Mouse (Mus musculus) adrenal gland (tissue): ENCODE results near the gene 6030468B19Rik.
"Not testable (repeated sequence)": the region's sequence is repeated elsewhere in the genome, so short reads cannot be mapped to it uniquely, and the experiment has no call there.

Experiments used
- intact Hi-C: fragments of 180-260 bp; cut with DNase I; formaldehyde crosslinking; loops from one replicate; pipeline ENCODE4 v1.15.1; 2025

Gene 6030468B19Rik

GRCm38 (mm10) chr11:117826916-117827315 is 29.5 kb downstream of the 6030468B19Rik start:
- intact Hi-C loops, result loop anchor here (10.0 kb wide), 1 partner anchor 442 kb away; no protein-coding TSS in a partner anchor

- intact Hi-C loops, result loop anchor here (10.0 kb wide), 1 partner anchor 443 kb away; no protein-coding TSS in a partner anchor
These were observed 29.9 kb downstream of the 6030468B19Rik start for GRCm38 (mm10) chr11:117827386-117827785.

GRCm38 (mm10) chr11:117828149-117828887 is 30.9 kb downstream of the 6030468B19Rik start:
- intact Hi-C loops, result loop anchor here (10.0 kb wide), 1 partner anchor 444 kb away; no protein-coding TSS in a partner anchor

DNA sequence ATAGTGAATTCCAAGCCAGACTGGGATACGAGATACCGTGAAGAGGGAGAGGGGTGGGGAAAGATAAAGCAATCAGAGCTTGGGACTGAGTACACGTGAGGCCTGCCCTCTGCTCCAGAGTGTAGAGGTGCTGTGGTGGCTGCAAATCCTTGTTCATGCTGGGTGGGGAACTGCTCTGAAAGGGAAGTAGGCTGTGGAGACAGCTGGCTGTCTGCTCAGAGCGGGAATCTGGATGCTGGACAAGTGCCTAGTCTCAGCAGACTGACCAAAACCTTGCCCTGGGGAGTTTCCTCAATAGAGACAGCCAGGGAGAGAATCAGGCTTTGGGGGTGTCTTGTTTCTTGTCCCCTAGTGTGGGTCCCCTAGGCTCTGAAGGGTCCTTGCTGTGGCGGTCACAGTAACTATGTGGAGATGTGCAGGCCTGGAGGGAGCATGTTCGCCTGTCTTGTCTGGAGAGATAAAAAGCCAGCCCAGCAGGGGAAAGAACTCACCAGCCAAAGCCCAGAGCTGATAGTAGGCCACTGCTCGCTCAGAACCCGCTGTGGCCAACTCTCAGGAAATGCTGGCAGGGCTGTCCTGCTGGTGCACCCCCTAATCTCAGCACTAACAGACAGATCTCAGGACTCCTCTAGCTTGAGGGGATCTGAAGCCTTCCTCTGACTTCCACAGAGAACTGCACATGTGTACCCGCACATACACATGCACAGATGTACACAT is 31.6 kb downstream of the 6030468B19Rik start:
- intact Hi-C loops, result loop anchor here (10.0 kb wide), 1 partner anchor 444 kb away; no protein-coding TSS in a partner anchor

DNA sequence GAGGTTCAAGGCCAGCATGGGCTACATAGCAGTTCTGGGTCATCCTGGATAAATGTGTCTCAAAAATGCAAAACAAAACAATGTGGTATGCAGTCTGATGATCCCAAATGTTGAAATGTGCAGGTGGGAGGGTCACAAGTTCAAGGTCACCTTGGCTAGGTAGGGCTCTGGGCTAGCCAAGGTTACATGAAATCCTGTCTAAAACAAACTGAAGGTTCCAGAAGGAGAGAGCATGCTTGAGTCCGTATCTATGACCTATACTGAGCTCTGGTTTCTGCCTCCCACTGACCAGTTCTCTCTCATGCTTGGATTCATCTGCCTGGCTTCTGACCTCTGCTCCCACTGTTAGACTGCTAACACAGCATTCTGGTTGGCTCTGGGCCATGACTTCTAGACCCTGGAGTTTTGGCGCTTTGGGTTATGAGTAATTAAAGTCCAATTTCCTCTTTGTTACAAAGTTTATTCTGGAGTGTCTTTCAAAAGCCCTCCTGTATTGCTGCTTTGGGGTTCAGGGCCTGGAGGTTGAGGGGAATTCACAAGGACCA is 32.3 kb downstream of the 6030468B19Rik start:
- intact Hi-C loops, result loop anchor here (10.0 kb wide), 1 partner anchor 445 kb away; no protein-coding TSS in a partner anchor

DNA sequence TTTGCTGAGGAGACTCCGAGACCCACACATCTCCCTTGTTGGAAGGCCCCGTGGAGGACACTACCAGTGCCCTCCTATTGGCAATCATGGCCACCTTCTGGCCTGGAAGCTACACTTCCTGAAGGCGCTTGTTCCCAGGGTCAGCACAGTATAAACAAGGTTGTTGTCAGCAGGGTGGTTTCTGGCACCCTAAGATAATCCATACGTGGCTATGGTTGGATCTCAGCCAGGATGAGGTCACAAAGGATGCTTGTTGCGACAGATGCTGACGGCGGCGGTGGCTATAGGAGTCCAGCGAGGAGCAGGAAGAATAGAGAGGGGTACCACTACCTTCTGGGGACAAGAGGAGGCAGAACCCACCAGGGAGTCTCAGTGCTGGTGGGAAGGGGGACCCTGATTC is 32.9 kb downstream of the 6030468B19Rik start:
- intact Hi-C loops, result no loop called here

GRCm38 (mm10) chr11:117832086-117832969 is 34.9 kb downstream of the 6030468B19Rik start:
- intact Hi-C loops, result no loop called here

DNA sequence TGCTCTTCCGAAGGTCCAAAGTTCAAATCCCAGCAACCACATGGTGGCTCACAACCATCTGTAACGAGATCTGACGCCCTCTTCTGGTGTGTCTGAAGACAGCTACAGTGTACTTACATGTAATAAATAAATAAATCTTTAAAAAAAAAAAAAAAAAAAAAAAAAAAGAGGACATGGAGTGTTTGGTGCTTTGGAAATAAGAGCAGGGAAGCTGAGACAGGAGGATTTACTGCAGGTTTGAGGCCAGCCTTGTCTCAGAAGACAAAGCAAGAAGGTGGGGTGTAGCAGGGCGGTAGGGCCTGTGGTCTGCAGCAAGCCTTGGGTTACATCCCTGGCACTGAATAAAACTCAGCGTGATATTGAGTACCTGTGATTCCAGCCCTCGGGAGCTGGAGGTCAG is 36.0 kb downstream of the 6030468B19Rik start:
- intact Hi-C loops, result not testable (repeated sequence)

GRCm38 (mm10) chr11:117834086-117834485 is 36.6 kb downstream of the 6030468B19Rik start:
- intact Hi-C loops, result no loop called here

DNA sequence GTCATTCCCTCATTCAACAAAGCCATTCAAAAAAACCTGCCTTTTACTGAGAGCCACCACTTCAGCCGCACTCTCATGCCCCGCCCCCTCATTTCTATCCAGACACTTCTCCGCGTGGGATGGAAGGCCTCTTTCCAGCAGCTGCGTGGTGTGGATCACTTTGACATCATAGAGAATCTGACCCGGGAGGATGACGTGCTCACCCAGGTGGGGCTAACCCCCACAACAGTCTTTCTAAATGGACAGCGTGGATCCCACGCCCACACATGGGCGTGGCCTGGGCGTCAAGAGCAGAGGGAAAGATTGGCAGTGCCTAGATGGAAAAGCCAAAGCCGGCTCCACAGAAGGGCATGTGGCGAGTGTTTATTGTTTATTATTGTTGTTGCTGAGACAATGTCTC is 38.8 kb downstream of the 6030468B19Rik start:
- intact Hi-C loops, result no loop called here

DNA sequence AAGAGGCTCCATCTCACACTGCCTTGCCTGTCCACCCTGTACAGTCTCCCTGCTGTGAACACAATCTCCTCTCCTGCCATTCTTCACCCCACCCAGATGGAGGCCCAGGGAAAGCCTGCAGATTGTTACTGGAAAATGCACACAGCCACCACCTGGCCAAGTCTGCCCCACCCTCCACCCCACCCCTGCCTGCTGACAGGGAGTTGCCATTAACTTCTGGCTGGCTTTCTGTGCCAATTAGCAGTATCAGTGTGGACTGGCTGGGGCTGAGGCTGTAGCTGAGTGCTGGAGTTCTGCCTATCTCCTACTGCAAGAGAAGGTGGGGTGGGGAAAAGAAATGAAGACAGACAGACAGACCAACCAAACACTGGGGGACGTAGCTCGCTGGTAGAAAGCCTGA is 41.1 kb downstream of the 6030468B19Rik start:
- intact Hi-C loops, result no loop called here

DNA sequence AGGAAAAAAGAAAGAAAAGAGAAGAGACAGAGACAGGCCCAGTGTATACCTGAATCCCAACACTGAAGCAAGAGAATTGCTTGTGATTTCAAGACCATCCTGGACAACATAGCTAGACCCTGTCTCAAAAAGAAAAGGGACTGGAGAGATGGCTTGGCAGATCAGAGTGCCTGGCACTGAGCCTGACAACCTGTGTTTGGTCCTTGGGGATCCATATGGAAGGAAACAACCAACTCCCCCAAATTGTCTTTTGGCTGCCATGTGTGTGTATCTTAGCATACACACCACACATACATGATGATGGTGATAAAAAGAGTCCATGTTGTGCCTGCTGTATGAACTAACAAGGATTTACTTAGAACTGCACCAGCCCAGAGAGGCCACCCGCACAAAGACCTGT is 41.6 kb downstream of the 6030468B19Rik start:
- intact Hi-C loops, result no loop called here

DNA sequence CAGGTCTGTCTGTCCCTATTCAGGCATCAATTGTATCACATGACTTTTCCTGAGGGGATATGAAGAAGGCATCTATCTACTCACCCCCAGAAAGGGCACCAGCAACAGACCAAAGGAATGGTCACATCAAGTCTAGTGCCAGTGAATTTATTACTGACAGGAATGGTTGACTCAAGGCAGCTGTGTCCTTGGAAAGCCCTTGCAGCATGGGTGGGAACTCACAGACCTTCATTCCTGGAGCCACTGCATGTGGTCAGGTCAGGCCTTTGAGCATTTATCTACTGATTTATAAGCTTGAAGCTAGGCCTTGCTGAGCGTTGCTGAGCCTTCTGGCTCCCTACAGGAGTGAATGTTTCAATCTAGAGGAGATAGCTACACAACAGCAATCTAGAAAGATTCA is 43.5 kb downstream of the 6030468B19Rik start:
- intact Hi-C loops, result no loop called here

DNA sequence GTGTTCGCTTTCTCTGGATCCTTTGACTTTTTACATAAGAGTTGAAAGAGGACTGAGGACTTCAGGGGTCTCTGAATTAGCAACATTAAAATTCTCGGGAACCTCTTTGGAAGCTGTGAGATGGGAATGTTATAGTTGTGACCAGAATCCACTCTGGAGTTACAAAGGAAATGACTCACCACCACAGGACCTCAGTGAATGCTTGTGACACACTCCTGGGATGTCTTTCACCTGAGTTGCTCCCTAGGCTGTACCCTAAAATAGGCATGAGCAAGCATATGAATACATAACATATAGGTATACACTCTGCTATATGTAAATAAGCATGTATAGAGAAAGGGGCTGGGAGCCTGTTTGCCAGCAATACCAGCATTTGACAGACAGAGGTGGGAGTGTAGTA is 46.0 kb downstream of the 6030468B19Rik start:
- intact Hi-C loops, result no loop called here

DNA sequence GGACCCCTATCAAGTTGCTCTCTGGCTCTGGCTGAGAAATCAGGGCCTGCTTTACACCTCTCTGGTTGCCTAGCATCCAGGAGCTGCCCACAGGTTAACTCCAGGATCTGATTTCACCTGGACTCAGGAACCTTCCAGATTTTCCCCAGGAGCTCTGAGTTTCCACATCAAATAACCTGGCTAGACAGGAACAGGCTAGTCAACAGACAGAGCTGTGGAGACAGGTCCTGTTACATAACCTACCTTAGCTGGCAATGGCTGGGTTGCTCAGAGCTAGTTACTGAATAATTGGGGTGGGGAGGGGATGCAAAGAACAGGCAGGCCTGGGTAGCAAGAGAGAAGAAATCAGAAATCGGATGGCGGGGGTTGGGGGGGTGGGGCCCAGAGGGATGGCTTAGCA is 47.5 kb downstream of the 6030468B19Rik start:
- intact Hi-C loops, result no loop called here

DNA sequence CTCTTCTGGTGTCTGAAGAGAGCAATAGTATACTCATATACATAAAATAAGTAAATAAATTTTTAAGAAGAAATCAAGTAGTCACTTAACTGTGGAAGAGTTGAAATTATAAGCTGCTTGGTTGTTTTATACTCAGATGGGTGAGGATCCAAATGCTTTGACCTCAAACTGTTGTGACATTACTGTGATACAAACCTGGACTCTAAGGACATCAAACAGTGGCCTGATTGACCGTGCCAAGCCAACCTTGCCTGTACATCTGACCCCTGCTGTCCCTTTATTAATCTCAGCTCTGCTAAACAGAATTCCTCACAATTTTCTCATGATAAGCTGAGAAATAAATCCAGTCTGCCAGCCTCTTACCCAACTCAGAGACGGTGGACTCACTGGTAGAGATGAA is 48.2 kb downstream of the 6030468B19Rik start:
- intact Hi-C loops, result no loop called here

GRCm38 (mm10) chr11:117846640-117847039 is 49.2 kb downstream of the 6030468B19Rik start:
- intact Hi-C loops, result no loop called here

GRCm38 (mm10) chr11:117847593-117848215 is 50.2 kb downstream of the 6030468B19Rik start:
- intact Hi-C loops, result no loop called here

DNA sequence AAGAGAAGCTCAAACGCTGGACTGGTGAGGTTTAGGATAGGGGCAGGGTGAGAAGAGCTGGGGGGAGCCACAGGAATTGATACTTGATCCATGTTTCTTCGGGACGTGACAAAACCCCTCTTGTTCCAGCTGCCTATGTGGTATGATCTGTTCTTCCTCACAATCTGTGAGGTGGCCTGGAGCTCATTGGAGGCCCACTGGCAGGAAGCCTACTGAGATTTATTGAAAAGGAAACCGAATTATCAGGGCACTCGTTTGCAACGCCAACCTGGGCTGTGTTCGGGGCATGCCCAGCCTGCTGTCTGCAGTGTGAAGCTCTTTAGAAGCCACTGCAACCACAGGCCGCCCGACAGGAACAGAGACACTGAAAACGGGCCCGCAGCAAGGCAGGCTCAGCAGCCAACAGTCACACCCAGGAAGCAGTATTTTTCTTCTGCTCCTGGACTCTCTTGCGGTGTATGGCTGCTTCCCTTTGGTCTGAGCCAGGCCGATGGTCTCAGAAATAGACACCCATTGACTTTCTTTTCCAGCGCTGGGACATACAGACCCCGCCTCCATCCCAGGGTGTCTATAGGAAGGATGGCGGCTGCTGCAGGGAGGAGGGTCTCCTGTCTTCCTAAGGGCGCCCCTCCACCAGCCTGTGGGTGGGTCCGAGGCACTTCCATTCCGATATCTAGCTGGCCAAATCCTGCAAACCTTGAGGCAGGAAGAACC is 51.0 kb downstream of the 6030468B19Rik start:
- intact Hi-C loops, result no loop called here
